Comparison of ENCODE assay signal across 13 mouse cellular contexts in the genomic region with DNA sequence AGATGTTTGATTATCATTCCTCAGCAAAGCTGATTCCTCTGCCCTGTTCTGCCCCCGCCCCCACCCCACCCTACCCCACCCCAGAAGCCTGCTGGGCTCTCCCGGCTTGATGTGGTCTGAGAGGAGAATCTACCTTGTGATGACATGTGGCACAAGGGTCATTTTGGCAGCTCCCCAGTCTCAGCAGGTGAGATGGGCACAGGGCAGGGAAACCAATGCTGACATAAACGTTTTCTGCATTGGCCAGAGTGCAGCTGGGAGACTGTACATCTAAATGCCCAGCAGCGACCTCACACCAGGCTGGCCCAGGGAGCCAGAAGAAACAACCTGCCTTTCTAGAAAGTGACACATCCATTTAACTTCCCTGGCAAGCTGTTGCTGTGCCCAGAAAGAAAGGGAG.
"Had no signal": no experiment of that assay in that cellular context is flagged by ENCODE, and none has a peak within 500 bp of the region (broad histone marks: within the 10 kb centered on the region; RNA-seq: fewer than 3 reads in every experiment).

No protein-coding gene starts in this region.

- H3K4me2 ChIP-seq: liver, embryonic 11.5 days; liver, embryonic 15.5 days; midbrain, embryonic 13.5 days; neural tube, embryonic 15.5 days had no signal

- H3K27ac ChIP-seq: limb, embryonic 10.5 days; liver, embryonic 15.5 days; midbrain, embryonic 13.5 days; neural tube, embryonic 15.5 days; stomach, postnatal 0 days had no signal

- DNase-seq: kidney, postnatal 25 days; lung, adult 2 months; lung, postnatal 36 days; right cerebral cortex, adult 18-20 months; right cerebral cortex, postnatal 25 days; thymus, postnatal 4 days had no signal

- H3K9ac ChIP-seq: liver, embryonic 15.5 days; midbrain, embryonic 13.5 days; neural tube, embryonic 15.5 days had no signal

- H3K4me3 ChIP-seq: limb, embryonic 10.5 days; liver, embryonic 15.5 days; midbrain, embryonic 13.5 days; neural tube, embryonic 15.5 days had no signal

- H3K36me3 ChIP-seq: limb, embryonic 10.5 days; liver, embryonic 15.5 days; midbrain, embryonic 13.5 days; neural tube, embryonic 15.5 days had no signal

- H3K4me1 ChIP-seq: limb, embryonic 10.5 days had no signal

- H3K27me3 ChIP-seq: midbrain, embryonic 13.5 days; neural tube, embryonic 15.5 days had no signal

- H3K9me3 ChIP-seq: limb, embryonic 10.5 days; liver, embryonic 15.5 days; midbrain, embryonic 13.5 days; neural tube, embryonic 15.5 days had no signal

- ATAC-seq: lung, postnatal 0 days; midbrain, embryonic 13.5 days had no signal
